Mouse (Mus musculus): ENCODE data around the gene Glyatl3. TPM values are rescaled to one million over a fixed set of nuclear protein-coding genes. Genes with fewer than 3 reads are reported as not detected.

The Glyatl3 gene
- polyA plus RNA-seq, 1 experiment from 2014 or later, result not detected

DNA sequence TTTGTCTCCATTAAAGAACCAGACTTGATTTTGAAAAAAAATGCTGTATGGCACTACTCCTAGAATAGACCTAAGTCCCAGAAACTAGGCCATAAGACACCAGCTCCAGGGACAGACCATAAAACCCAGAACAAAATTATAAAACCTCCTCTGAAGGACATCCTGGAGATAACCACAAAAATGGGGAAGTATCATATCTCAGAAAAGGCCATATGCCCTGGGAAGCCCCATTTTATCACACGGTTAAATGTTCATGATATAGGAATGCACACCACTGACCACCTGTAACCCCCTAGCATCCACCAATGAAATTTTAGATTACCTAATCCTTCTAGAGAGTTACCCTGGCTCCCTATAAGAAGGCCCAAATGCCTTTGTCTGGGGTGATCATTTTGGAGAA is 38.6 kb downstream of the Glyatl3 start:
- Histone ChIP-seq H3K27ac (ENCODE audit: low read depth, low read length) (no peak overlapping the region), H3K36me3 (ENCODE audit: control insufficient read depth, insufficient read depth, low read length) (no peaks in the 10 kb centered on the region), H3K4me3 (ENCODE audit: low read depth, low read length) (no peak overlapping the region), H3K27me3 (replicated peaks; ENCODE audit: control insufficient read depth, insufficient read depth, low read length) (no peaks in the 10 kb centered on the region), H3K9me3 (ENCODE audit: control insufficient read depth, low read length) (no peaks in the 10 kb centered on the region), H3K9ac (ENCODE audit: low read depth, low read length) (no peak overlapping the region), H3K4me1 (replicated peaks; ENCODE audit: control insufficient read depth, insufficient read depth, low read length) (no peaks in the 10 kb centered on the region), H3K4me2 (no peak overlapping the region)
- no peak for ATAC-seq (replicated peaks; ENCODE audit: low FRiP score)
- no peak for DNase-seq (ENCODE audit: low spot score)
- WGBS, result 47% methylated on average over 1 of the region's 1 CpGs

DNA sequence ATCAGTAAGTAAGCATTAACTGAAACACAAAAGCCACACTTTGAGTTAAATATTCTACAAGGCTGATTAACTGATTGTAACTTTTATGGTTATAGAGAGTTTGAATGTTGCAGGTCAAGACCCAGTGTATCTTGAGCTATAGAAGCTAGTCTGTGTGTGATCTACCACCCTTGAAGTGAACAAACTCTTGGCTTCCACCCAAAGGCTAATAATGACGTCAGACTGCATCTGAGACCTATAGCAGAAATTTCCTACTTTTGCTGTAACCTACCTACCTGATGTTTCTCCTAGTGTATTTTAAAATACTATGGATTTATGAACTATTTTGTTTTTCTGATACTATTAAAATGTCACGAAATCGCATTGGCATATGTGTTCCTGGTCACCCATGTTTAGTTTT is 39.4 kb downstream of the Glyatl3 start:
- H3K36me3 ChIP-seq (ENCODE audit: control insufficient read depth, insufficient read depth, low read length), result no peaks in the 10 kb centered on the region
- no peak overlapping the region for H3K4me2 ChIP-seq
- DNase-seq (ENCODE audit: low spot score), result no peak
- no peaks in the 10 kb centered on the region for H3K4me1 ChIP-seq (replicated peaks; ENCODE audit: control insufficient read depth, insufficient read depth, low read length)
- 81% methylated on average over 3 of the region's 3 CpGs for WGBS
- ATAC-seq (replicated peaks; ENCODE audit: low FRiP score), result no peak
- H3K27me3 ChIP-seq (replicated peaks; ENCODE audit: control insufficient read depth, insufficient read depth, low read length), result no peaks in the 10 kb centered on the region
- H3K27ac ChIP-seq (ENCODE audit: low read depth, low read length), result no peak overlapping the region
- no peak overlapping the region for H3K9ac ChIP-seq (ENCODE audit: low read depth, low read length)
- H3K4me3 ChIP-seq (ENCODE audit: low read depth, low read length), result no peak overlapping the region
- H3K9me3 ChIP-seq (ENCODE audit: control insufficient read depth, low read length), result no peaks in the 10 kb centered on the region

DNA sequence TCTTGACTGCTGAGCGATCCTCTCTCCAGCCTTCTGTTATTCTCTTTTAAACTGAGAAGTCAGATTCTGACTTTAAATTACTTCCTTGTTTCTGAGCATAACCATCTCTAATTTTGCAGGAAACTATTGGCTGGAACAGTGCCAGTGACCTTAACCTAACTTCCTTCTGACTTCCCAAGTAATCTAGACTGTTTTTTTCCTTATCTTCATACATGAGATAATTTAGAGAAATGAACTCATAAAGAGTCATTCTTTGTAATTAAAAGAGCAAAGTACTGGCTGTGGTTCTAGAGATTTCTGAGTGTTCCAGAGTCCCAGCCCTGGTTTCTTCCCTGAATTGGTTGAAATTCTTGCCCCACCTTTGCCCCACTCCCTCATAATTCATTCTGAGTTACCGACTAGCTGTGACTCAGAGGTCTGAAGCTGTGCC is 40.6 kb downstream of the Glyatl3 start:
- H3K36me3 ChIP-seq (ENCODE audit: control insufficient read depth, insufficient read depth, low read length), result no peaks in the 10 kb centered on the region
- H3K27me3 ChIP-seq (replicated peaks; ENCODE audit: control insufficient read depth, insufficient read depth, low read length), result no peaks in the 10 kb centered on the region
- H3K4me2 ChIP-seq, result no peak overlapping the region
- no peak overlapping the region for H3K4me3 ChIP-seq (ENCODE audit: low read depth, low read length)
- no peak for DNase-seq (ENCODE audit: low spot score)
- H3K9me3 ChIP-seq (ENCODE audit: control insufficient read depth, low read length), result no peaks in the 10 kb centered on the region
- H3K9ac ChIP-seq (ENCODE audit: low read depth, low read length), result no peak overlapping the region
- no peaks in the 10 kb centered on the region for H3K4me1 ChIP-seq (replicated peaks; ENCODE audit: control insufficient read depth, insufficient read depth, low read length)
- ATAC-seq (replicated peaks; ENCODE audit: low FRiP score), result no peak
- H3K27ac ChIP-seq (ENCODE audit: low read depth, low read length), result no peak overlapping the region
- WGBS, result 40% methylated on average over 2 of the region's 2 CpGs

DNA sequence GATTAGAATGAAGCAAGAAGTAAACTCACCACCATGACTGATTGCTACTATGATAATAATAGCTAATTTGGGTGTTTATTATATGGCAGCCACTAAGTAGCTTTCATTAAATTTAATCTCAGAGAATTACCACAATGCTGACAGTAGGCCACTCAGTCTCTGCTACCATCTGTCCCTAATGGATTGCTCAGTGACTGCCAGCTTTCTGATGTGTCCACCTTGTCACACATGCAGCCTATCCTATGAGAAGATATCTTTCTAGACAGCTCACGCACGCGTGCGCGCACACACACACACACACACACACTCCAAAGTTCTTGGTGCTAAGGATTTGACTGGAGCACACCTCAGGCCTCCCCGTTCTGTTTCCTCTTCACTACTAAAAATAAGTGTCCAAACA is 41.5 kb downstream of the Glyatl3 start:
- Histone ChIP-seq H3K4me3 (ENCODE audit: low read depth, low read length) (no peak overlapping the region), H3K4me2 (no peak overlapping the region), H3K27ac (ENCODE audit: low read depth, low read length) (no peak overlapping the region), H3K36me3 (ENCODE audit: control insufficient read depth, insufficient read depth, low read length) (no peaks in the 10 kb centered on the region), H3K4me1 (replicated peaks; ENCODE audit: control insufficient read depth, insufficient read depth, low read length) (no peaks in the 10 kb centered on the region), H3K27me3 (replicated peaks; ENCODE audit: control insufficient read depth, insufficient read depth, low read length) (no peaks in the 10 kb centered on the region), H3K9me3 (ENCODE audit: control insufficient read depth, low read length) (no peaks in the 10 kb centered on the region), H3K9ac (ENCODE audit: low read depth, low read length) (no peak overlapping the region)
- WGBS, result 94% methylated on average over 6 of the region's 6 CpGs
- ATAC-seq (replicated peaks; ENCODE audit: low FRiP score) (no peak), DNase-seq (ENCODE audit: low spot score) (no peak)

DNA sequence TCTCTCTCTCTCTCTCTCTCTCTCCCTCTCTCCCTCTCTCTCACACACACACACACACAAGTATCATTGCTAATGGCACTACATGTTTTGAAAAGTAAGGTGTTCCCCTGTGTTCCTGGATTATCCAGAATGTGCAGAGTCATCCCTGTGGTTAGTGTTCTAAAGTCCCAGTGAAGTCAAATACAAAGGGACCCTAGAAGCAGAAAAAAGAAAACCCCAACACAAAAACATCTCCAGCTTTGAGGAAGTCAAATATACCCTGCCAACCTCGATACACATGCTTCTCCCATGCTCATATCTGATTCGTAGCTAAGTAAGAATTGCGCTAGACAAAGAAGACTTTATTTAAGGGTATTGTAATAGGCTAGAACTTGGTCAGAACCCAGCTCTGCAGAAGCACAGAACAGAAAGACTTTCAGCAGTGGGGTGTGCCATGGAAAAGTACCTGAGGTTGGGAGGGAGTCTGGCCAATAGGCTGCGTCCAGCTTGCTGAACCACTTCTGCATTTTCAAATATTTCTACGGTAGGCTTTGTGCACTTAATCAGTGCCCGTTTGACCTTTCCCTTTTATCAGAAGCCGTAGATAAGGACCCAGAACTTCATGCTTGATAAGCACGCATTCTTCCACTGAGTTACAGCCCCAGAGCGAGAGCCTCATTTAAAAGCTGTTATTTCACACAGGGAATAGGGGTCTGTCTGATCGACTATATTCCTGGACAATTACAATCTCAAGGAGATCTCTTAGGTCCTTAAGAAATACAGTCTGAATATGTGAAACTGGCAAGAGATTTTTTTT is 45.0 kb downstream of the Glyatl3 start:
- no peaks in the 10 kb centered on the region for H3K27me3 ChIP-seq (replicated peaks; ENCODE audit: control insufficient read depth, insufficient read depth, low read length)
- no peak for ATAC-seq (replicated peaks; ENCODE audit: low FRiP score)
- H3K9ac ChIP-seq (ENCODE audit: low read depth, low read length), result no peak overlapping the region
- H3K36me3 ChIP-seq (ENCODE audit: control insufficient read depth, insufficient read depth, low read length), result no peaks in the 10 kb centered on the region
- H3K9me3 ChIP-seq (ENCODE audit: control insufficient read depth, low read length), result no peaks in the 10 kb centered on the region
- peak overlapping the region; percentile 0; the same call in 1 of the 2 replicates for H3K4me2 ChIP-seq
- H3K4me3 ChIP-seq (ENCODE audit: low read depth, low read length), result no peak overlapping the region
- no peak overlapping the region for H3K27ac ChIP-seq (ENCODE audit: low read depth, low read length)
- WGBS, result 21% methylated on average over 10 of the region's 10 CpGs
- DNase-seq (ENCODE audit: low spot score), result no peak
- H3K4me1 ChIP-seq (replicated peaks; ENCODE audit: control insufficient read depth, insufficient read depth, low read length), result no peaks in the 10 kb centered on the region

DNA sequence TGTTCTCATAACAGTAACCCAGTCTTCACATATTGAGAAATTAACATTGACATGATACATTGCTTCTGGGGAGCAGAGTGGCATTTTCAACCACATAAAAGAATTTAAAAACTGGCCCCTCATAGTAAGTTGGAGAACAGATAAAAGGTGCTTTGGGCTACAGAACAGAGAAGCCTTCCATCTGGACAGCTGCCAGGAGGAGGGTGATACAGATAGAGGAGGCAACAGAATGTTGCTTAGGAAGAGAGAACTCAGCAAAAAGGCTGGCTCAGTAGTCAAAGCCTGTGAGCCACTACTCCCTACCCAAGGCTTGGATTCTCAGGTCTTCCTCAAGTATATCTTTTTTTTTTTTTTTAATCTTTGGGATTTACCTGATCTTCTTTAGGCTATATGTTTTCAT is 59.1 kb downstream of the Glyatl3 start:
- Histone ChIP-seq H3K4me1 (replicated peaks; ENCODE audit: control insufficient read depth, insufficient read depth, low read length) (no peaks in the 10 kb centered on the region), H3K4me2 (no peak overlapping the region), H3K4me3 (ENCODE audit: low read depth, low read length) (no peak overlapping the region), H3K27ac (ENCODE audit: low read depth, low read length) (no peak overlapping the region), H3K9ac (ENCODE audit: low read depth, low read length) (no peak overlapping the region), H3K9me3 (ENCODE audit: control insufficient read depth, low read length) (no peaks in the 10 kb centered on the region), H3K27me3 (replicated peaks; ENCODE audit: control insufficient read depth, insufficient read depth, low read length) (no peaks in the 10 kb centered on the region), H3K36me3 (ENCODE audit: control insufficient read depth, insufficient read depth, low read length) (no peaks in the 10 kb centered on the region)
- ATAC-seq (replicated peaks; ENCODE audit: low FRiP score) (no peak), DNase-seq (ENCODE audit: low spot score) (no peak)

Other genes starting within 250 kb of the Glyatl3 start
- gene Esp1, start 187.2 kb downstream of the Glyatl3 start, polyA plus RNA-seq (2014; fragmentation: Nextera tagmentation; extraction: Ambion mirVana), result not detected in 2 replicates
- gene Crisp2, start 107.3 kb downstream of the Glyatl3 start, polyA plus RNA-seq (2014; fragmentation: Nextera tagmentation; extraction: Ambion mirVana), result 0.44 TPM in 2 replicates
- 164 and 181 TPM in 2 replicates for gene Rhag, start 103.2 kb downstream of the Glyatl3 start, polyA plus RNA-seq (2014; fragmentation: Nextera tagmentation; extraction: Ambion mirVana)
- 0.88 and 1.3 TPM in 2 replicates for gene 9130008F23Rik, start 33.8 kb downstream of the Glyatl3 start, polyA plus RNA-seq (2014; fragmentation: Nextera tagmentation; extraction: Ambion mirVana)
- 42.8 and 43.4 TPM in 2 replicates for gene Mut, start 20.3 kb upstream of the Glyatl3 start, polyA plus RNA-seq (2014; fragmentation: Nextera tagmentation; extraction: Ambion mirVana)
- 40.8 and 41.0 TPM in 2 replicates for gene Cenpq, start 20.7 kb upstream of the Glyatl3 start, polyA plus RNA-seq (2014; fragmentation: Nextera tagmentation; extraction: Ambion mirVana)